Mouse (Mus musculus) brain, embryonic 14.5 days (tissue): ENCODE data around the gene Cdc40. TPM values are rescaled to one million over a fixed set of nuclear protein-coding genes. Genes with fewer than 3 reads are reported as not detected.
A peak's percentile ranks its signal among the peaks of the same experiment; 100 is the strongest.

Experiments used
- DNase-seq: peaks from one replicate; pipeline ENCODE4 v3.0.0-alpha.2; 2011; ENCODE audit warnings: low read depth
- CTCF ChIP-seq: fragments of 200-500 bp; IDR thresholded peaks from 2 replicates; pipeline ENCODE4 v1.5.1; 2012; ENCODE audit warnings: inconsistent platforms, mild to moderate bottlenecking, moderate library complexity, borderline replicate concordance; ENCODE audit not compliant: insufficient read depth, insufficient read length; ENCODE audit errors: extremely low read depth
- POLR2A ChIP-seq: fragments of 200-500 bp; IDR thresholded peaks from 2 replicates; pipeline ENCODE4 v1.6.1; 2012; ENCODE audit warnings: mild to moderate bottlenecking, inconsistent platforms, borderline replicate concordance; ENCODE audit not compliant: poor library complexity, insufficient read depth, insufficient read length, severe bottlenecking; ENCODE audit errors: extremely low read depth
- polyA plus RNA-seq: library from polyadenylated mRNA; depleted of rRNA; stranded (reverse); fragments of >200 nt; gene quantifications from 2 replicates; pipeline ENCODE4 v1.2.3, GENCODE M21; 2012; rRNA removed

The Cdc40 gene
- 21.5 and 24.4 TPM in 2 replicates for polyA plus RNA-seq

GRCm38 (mm10) chr10:40882831-40883643 lies at the start of gene Cdc40, which contains the start of gene Wasf1:
TSS of gene Cdc40 (minus strand) at chr10:40883311.
TSS of gene Wasf1 (plus strand) at chr10:40883475.
- TF ChIP-seq POLR2A (peak; percentile 45; the same call in 1 of the 2 replicates), CTCF (no peak)
- peak; percentile 100 for DNase-seq

- DNase-seq: no peak
- no peak for TF ChIP-seq CTCF
- no peak for TF ChIP-seq POLR2A
Observed at GRCm38 (mm10) chr10:40919464-40919863, 36.4 kb upstream of the Cdc40 start.

DNA sequence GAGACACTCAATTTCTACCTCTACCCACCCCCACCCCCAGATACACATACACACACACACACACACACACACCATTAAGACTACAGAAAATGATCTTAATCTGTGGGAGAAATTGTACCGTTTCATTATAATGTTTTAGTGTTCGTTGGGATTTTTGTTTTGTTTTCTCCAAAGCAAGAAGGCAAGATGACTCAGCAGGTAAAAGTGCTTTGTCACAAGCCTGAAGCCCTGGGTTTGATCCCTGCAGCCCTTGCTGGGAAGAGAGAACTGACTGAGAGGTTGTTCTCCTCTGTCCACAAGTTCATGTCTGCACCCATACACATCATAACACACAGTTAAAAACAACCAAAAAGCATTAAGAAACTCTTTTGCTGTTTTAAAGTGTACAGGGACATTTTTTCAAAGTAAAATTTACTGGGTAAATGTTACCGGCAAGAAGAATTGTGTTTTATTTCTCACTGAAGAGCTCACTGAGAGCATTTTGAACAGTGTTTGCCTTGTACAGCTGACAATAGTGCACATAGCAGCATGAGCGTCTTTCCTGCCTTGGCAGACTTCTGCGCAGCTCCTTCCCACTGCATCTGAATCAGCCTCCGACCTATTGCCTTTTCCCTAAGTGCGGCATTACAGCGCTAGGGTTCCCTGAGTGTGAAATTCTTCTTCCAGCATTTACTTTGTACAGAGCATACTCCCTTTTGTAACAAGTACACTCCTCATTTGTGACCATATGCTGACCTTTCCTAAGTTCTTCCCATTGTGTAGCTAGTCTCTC lies 35.7 kb upstream of the Cdc40 start:
- no peak for TF ChIP-seq CTCF
- TF ChIP-seq POLR2A: no peak
- peak; percentile 23 for DNase-seq

DNA sequence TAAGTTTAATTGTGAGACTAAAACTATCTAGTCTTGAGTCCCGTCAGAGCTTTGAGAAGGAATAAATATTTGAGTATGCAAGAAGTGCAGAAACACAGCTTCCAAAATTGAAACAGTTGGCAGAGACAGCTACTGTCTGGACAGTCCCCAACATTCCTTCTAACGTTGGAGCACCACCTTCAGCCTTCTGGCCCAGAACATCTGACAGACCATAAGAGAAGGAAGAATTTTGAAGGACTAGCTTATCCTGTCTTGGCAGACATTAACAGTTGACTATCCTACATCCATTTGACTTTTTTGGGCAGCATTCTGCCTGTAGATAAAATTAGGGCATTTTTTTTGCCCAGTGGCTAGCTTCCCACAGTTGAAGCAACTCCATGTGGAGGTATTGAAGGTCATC lies 32.1 kb upstream of the Cdc40 start:
- no peak for DNase-seq
- TF ChIP-seq POLR2A (no peak), CTCF (no peak)

- TF ChIP-seq CTCF (no peak), POLR2A (no peak)
- no peak for DNase-seq
Observed at GRCm38 (mm10) chr10:40910811-40911210, 27.7 kb upstream of the Cdc40 start.

DNA sequence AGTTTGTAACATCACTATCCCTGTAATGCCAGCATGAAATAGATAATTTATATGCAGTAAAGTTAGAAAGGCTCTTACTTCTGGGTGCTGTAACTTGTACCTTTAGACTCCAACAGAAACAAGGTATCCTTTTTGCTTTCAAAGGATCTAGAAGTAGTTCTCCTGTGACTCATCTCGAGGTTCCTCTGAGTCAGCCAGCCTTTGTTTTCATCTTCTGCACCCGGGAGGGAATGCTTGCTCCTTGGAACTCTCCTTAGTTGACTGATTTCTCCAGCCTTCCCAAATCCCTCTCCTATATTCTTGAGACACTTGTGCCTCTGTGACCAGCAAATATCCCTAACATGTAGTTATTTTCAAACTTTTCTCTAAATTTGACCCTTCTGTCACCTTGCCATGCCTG lies 25.5 kb upstream of the Cdc40 start:
- DNase-seq: no peak
- no peak for TF ChIP-seq POLR2A
- no peak for TF ChIP-seq CTCF

DNA sequence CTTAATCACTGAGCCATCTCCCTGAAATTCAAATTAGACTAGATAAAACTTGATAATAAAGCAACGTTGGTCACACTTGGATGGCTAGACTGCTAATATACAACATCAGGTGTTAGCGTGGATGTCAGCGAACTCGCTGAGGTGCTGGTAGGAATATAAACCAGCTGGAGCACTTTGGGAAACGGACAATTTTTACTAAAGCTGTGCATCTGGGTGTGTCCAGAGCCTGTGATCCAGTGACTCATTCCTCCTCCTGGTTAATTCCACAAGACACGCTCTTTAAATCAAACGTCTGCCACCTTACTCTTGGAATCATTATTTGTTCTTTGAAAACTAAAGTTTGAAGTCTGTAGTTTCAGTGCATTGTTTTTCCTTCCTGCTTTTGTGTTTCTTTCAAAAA lies 23.7 kb upstream of the Cdc40 start:
- TF ChIP-seq CTCF: no peak
- TF ChIP-seq POLR2A: no peak
- DNase-seq: no peak

DNA sequence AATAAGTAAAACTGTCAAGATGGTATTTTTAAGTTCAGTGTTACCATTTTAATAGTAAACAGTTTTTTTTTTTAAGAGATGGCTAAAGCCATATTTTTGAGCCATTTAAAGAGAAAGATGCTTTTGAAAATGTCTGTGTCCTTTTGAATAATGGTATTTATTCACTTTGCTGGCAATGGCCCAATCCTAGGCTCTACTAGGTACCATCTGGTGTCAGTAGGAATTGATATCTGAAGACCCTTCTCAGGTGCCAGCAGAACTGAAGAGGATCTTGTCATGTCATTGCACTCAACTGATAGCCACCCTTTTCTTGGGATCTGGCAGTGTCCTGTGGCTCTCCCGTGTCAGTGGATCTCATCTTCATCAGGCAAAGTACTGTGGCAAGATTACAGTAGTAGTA lies 23.0 kb upstream of the Cdc40 start:
- TF ChIP-seq CTCF (no peak), POLR2A (no peak)
- DNase-seq: no peak

- DNase-seq: no peak
- TF ChIP-seq POLR2A (no peak), CTCF (no peak)
Observed at GRCm38 (mm10) chr10:40901786-40902185, 18.7 kb upstream of the Cdc40 start.

GRCm38 (mm10) chr10:40896656-40897055 lies 13.5 kb upstream of the Cdc40 start:
- DNase-seq: peak; percentile 27
- TF ChIP-seq POLR2A (no peak), CTCF (no peak)

GRCm38 (mm10) chr10:40895765-40896164 lies 12.7 kb upstream of the Cdc40 start:
- no peak for DNase-seq
- TF ChIP-seq CTCF (no peak), POLR2A (no peak)
